Mouse (Mus musculus): ENCODE data around the gene Hspb1.

Hspb1 gene

DNA sequence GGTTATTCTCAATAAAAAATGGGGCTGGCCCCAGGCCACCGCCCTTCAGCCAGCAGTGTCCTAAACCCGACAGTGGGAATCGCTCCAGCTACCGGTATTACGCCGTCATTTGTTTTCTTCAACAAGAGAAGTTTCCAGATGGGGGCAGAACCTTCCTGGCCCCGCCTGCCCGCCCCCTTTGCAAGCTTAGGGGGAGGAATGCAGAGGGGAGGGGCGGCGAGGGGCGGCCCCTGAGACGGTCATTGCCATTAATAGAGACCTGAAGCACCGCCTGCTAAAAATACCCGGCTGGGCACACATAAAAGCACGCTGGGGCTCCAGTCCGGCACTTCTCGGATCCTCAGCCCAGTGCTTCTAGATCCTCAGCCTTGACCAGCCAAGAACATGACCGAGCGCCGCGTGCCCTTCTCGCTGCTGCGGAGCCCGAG lies at the start of gene Hspb1:
Gene Hspb1 (plus strand): TSS at position 245 of the 428 bp plus-strand sequence.
- in situ Hi-C loops (cut with MboI, MseI): no loop called here

DNA sequence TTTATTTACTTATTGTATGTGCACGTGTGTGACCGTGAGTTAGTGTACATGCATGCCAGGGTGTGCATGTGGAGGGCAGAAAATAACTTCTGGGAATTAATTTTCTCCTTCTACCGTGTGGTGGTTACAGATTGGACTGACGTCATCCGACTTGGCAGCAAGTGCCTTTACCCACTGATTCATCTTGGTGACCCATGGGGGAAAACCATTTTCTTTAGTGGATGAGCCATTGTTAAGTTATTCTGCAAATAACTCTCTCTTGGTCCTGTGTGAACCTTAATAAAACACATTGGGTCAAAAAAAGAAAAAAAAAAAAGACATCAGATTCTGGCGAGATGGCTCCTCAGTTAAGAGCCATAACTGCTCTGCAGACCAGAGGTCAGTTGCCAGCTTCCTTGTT lies 46.1 kb upstream of the Hspb1 start:
- in situ Hi-C loops (cut with MboI, MseI): no loop called here

DNA sequence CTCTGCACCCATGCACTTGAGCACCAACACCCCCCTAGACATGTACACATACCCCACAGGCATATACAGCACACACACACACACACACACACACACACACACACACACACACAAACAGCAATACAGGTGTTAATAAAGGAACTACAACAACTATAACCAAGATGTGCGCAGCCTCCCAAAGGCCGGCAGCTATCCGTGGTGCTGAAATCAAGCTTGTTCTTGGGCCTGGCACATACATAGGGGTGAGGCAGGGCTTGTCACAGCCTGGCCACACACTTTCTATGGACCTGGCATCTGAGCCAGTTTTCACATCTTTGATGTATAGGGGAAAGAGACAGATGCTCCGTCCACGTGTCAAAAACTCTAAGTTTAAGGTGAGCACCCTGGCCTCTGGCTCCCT lies 44.3 kb upstream of the Hspb1 start:
- in situ Hi-C loops (cut with MboI, MseI): no loop called here

GRCm38 (mm10) chr5:135845676-135846320 lies 41.9 kb upstream of the Hspb1 start:
- in situ Hi-C loops (cut with MboI, MseI): loop anchor here in 1 of 2 experiments (5.0 kb wide), 1 partner anchor 38 kb away; the partner anchor contains the start of gene Srrm3

GRCm38 (mm10) chr5:135847460-135847859 lies 40.3 kb upstream of the Hspb1 start:
- in situ Hi-C loops (cut with MboI, MseI): loop anchor here in 1 of 2 experiments (5.0 kb wide), 1 partner anchor 40 kb away; the partner anchor contains the start of gene Srrm3

- in situ Hi-C loops (cut with MboI, MseI): loop anchor here in 1 of 2 experiments (5.0 kb wide), 1 partner anchor 41 kb away; the partner anchor contains the start of gene Srrm3
These were observed 39.8 kb upstream of the Hspb1 start for GRCm38 (mm10) chr5:135847881-135848280.

GRCm38 (mm10) chr5:135851024-135851423 lies 36.7 kb upstream of the Hspb1 start:
- in situ Hi-C loops (cut with MboI, MseI): no loop called here

- in situ Hi-C loops (cut with MboI, MseI): no loop called here
These were observed 36.2 kb upstream of the Hspb1 start for GRCm38 (mm10) chr5:135851481-135851880.

DNA sequence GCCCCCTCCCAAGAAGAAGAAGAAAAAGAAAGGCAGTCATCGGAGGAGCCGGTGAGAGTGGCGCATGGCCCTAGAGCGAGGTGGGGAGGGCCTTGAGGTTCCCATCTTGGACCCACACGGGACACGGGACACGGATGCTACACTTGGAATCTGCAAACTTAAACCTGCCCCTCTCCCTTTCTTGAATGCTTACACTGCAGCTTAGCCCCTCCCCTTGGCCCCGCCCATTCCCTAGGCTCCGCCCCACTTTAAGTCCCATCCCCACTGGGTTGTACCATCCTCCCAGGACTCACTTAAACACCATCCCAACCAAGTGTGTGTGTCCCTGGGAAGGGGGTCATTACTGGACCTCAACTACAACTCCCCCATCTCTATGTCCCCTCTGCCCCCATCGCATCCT lies 35.3 kb upstream of the Hspb1 start:
- in situ Hi-C loops (cut with MboI, MseI): no loop called here

DNA sequence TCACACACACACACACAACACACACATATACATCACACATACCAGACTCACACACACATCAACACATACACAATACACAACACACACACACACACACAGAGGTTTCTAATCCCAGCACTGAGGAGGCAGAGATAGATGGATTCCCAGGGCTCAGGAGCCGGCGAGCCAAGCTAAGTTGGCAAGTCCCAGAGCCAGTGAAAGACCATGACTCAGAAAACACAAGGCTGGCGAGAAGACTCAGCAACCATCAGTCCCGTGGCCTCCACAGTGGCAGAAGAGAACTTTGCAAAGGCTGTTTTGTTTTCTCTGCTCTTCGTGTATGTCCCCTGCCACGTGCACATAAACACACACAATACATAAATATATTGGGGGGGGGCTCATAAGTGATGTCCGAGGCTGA lies 34.0 kb upstream of the Hspb1 start:
- in situ Hi-C loops (cut with MboI, MseI): no loop called here

DNA sequence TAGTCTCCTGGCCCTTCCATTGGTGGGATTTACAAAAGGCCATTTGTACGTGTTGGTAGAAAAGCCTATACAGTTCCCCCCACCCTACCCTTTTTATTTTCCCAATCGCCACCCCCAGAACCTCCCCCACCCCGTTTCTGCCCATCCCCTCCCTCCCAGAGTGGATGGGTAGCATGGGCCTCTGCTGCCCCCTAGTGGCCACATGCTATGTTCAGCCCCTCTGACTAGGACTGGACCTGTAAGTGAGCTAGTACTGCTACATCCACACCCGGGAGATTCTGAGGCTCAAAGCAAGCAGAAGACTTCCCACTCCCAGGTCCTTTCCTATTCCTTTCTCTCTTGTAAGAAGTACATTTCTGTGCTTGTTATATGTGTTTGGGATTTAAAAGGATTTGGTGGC lies 32.6 kb upstream of the Hspb1 start:
- in situ Hi-C loops (cut with MboI, MseI): loop anchor here in 1 of 2 experiments (5.0 kb wide), 1 partner anchor 238 kb away; no protein-coding TSS in a partner anchor

DNA sequence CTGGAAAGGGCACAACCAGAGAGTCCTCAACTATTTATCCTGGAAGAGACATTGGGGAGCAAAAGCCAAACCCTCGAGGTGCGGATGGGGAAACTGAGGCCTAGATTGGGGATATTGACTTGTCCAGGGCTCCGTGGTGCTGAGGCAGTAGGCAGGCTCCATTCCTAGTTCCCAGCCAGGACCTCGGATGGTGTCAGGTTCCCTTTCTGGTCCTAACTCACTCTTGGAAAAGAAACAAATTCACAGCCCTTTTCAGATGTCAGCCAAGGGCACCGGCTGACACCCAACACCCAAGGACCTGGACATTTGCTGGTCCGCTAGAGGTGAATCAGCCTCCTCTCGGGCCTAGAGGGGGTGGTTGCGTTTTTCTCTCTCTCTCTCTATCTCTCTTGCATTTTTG lies 21.1 kb upstream of the Hspb1 start:
- in situ Hi-C loops (cut with MboI, MseI): no loop called here

DNA sequence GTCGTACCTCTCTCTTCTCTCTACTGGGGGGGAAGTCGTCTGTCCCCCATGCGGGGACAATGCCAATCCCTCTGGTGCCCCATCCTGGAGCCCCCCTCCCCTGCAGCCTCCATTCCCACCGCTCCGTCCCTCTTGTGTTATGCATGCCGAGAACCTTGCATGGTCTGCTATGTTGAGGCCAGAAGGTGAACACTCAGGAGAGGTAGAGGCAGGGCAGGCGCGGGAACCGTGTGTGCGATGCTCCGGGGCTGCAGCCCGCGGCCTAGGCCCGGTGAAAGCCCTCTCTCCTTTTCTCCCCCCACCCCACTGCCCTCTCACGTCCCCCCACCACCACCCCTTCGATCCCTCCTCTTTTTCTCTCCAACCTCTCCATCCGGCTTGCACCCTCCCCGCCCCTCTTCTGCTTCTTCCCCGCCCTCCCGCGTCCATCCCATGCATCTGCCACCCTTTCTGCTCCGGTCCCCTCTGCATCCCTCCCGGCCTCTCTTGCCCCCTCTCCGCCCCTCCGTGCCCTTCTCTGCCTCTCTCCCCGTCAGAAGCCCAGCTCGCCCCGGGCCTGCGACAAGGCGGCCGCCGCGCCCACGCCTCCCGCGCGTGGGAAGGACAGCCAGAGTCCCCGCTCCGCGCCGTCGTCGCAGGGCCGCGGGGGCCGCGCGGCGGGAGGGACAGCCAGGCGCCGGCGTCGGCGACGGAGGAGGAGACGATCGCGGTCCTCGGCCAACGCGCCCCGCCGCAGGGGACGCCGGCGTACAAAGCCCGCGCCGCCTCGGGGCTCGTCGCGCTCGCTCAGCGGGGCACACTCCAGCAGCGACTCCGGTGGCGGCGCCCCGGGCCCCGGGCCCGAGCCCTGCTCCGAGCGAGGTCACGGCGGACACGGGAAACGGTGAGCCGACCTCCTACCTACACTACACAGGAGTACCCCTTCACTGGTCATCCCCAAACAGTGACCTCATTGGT lies 19.8 kb upstream of the Hspb1 start:
- in situ Hi-C loops (cut with MboI, MseI): no loop called here

GRCm38 (mm10) chr5:135868653-135869052 lies 19.1 kb upstream of the Hspb1 start:
- in situ Hi-C loops (cut with MboI, MseI): no loop called here

- in situ Hi-C loops (cut with MboI, MseI): no loop called here
These were observed 17.9 kb upstream of the Hspb1 start for GRCm38 (mm10) chr5:135869661-135870423.

DNA sequence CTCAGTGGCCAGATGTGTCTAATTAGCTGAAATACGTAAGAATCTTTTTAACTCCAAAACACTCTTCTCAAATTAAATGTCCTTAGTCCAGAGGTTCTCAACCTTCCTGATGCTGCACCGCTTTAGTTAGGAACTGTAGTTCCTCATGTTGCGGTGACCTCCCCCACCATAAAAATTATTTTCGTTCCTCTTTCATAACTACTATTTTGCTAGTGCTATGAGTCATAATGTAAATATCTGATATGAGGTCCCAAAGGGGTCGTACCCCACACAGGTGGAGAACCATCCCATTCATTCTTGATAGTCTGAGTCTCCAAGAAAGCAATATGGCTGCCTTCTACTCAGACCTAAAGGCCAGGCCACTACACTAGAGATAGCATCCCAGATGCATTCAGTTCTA lies 17.2 kb upstream of the Hspb1 start:
- in situ Hi-C loops (cut with MboI, MseI): no loop called here

- in situ Hi-C loops (cut with MboI, MseI): no loop called here
These were observed 14.7 kb upstream of the Hspb1 start for GRCm38 (mm10) chr5:135872996-135873395.

GRCm38 (mm10) chr5:135873753-135874152 lies 14.0 kb upstream of the Hspb1 start:
- in situ Hi-C loops (cut with MboI, MseI): no loop called here

- in situ Hi-C loops (cut with MboI, MseI): no loop called here
These were observed 10.5 kb upstream of the Hspb1 start for GRCm38 (mm10) chr5:135877180-135877579.

DNA sequence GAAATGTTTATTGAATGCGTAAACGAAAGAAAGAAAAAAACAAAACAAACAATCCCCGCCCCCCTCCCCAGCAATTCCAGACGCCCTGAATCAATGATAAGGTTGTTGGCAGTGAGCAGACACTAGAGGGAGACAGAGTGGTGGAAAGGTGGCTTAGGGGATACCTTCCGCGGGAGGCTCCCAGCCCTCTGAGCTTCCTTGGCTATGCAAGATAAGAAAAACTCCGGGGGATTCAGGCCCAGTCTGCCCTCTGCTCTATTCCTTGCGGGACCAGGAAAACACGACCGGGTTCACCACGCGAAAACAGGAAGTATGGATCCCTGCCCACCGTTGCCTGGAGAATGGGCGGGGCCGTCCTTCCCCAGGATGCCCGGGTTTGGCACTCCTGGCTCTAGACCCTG lies 9.9 kb upstream of the Hspb1 start:
- in situ Hi-C loops (cut with MboI, MseI): no loop called here

DNA sequence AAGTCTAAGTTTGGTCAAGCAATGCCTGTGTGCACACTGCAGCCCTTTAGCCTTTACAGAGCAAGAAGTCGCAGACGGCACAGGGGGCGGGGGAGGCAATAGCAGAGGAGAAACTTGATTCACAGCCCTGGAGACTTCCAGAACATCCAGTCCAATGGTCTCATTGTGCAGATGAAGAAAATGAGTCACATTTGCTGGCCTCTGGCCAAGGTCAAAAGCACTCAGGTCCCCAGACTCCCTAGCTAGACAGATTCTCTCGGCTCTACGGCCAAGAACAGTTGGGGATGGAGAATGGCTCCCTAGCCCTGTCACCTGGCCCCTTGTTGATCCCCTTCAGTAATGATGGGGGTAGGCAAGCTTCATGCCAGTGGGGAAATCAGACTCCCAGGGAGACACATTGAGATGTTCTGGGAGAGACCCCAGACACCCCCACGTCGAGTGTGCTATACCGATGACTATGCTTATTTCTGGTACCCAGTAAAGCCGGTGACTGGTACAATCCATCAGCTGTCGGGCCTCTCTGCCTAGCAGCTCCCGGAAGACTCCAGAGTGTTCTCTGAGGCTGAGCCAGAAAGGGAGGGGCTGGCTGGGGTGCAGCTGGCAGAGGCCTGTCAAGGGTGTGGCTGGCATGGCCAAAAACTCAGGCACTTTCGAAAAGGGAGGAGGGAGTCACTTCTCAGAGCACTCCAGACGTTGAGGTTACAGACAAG lies 8.1 kb upstream of the Hspb1 start:
- in situ Hi-C loops (cut with MboI, MseI): no loop called here
